Mouse (Mus musculus): ENCODE measurements around the gene Hmbs.
"Not testable (repeated sequence)": the region's sequence is repeated elsewhere in the genome, so short reads cannot be mapped to it uniquely, and the experiment has no call there.

Hmbs gene

DNA sequence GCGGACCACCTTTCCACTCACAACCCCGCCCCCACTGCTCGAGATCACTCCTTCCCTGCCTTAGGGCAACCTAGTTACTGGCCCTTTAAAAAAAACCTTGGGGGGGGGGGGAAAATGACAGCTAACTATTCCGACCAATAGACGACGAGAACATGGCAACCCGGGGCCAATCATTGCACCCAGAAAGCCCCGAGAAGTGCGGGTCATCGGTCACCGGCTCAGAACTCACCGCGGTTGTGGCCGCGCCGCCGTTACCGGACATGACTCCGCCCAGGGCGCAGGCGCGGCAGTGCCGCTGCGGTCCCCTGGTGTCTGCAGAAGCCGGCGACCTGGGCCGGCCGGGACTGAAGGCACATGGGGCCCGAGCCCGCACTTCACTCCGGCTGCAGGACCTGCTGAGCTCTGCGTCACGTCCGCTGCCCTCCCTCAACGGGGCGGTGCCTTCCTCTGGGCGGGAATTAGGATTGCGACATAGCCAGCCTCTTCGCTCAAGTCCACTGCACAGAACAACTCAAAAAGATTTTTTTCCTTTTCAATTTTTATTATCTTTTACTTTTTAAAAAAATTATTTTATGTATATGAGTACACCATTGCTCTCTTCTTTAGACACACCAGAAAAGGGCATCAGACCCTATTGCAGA, at the start of gene Hmbs:
Gene Hmbs, minus strand, starts transcription at position 448 of the 641 bp plus-strand sequence.
- peak; percentile 78 to 84 for DNase-seq (ENCODE audit: low spot score in 2 of 2)

DNA sequence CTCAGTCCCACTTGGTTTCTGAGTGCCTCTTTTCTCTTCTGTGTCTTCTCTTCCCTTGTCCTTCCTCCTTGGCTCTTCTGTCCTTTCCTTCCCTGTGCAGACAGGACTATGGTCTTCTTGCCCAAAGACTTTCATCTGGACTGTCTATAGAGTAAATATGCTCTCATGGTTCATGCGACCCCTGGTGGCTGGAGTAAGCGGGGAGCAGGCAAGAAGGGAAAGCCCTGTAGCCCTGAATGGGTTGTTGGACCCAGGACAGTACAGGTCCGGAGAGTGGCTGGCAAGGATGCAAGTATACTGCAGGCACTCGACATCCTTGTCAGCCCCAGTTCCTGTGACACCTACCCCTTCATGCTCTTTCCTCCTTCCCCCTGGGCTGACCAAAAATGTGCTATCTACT, 47.4 kb upstream of the Hmbs start:
- DNase-seq (ENCODE audit: low spot score in 2 of 2): peak in 1 of 2 experiments; percentile 56

DNA sequence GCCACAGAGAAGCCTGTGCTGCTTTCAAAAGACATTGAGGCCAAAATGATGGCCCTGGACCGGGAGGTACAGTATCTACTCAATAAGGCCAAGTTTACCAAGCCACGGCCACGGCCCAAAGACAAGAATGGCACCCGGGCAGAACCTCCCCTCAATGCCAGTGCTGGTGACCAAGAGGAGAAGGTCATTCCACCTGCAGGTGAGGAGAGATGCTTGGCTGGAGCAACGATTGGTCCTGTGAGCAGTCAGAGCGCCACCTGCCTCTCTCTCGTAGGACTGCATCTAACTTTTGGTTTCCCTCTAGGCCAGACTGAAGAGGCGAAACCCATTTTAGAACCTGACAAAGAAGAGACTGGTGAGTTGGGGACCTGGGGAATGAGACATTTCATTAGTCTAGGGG, 45.2 kb upstream of the Hmbs start:
- DNase-seq (ENCODE audit: low spot score in 2 of 2): no peak

DNA sequence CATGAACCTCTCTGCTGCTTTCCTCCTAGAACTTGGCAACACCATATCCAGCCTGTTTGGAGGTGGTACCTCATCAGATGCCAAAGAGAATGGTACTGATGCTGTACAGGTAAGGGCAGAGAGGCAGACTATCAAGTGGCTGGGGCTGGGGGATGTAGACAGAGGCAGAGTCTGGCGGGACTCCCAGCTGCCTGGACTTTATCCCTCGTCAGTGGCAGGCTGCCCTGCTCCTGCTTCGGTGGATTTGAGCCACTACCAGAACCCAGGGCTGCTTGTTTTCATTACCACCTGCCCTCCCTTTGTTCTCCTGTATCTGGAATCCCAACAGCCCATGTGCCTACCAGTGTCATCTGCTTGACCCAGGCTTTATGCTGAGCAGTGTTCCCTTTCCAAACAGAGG, 43.2 kb upstream of the Hmbs start:
- no peak for DNase-seq (ENCODE audit: low spot score in 2 of 2)

DNA sequence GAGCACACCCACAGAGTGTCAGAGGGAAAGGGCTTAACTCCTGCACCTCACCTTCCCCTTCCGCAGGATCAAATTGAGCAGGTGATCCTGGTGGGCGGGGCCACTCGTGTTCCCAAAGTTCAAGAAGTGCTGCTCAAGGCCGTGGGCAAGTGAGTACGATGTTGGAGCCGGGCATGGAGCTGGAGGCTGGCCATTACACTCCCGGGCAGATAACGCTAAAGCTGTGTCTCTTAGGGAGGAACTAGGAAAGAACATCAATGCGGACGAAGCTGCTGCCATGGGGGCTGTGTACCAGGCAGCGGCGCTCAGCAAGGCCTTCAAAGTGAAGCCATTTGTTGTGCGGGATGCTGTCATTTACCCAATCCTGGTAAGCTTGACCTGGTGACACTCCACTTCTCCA, 40.6 kb upstream of the Hmbs start:
- DNase-seq (ENCODE audit: low spot score in 2 of 2): no peak

DNA sequence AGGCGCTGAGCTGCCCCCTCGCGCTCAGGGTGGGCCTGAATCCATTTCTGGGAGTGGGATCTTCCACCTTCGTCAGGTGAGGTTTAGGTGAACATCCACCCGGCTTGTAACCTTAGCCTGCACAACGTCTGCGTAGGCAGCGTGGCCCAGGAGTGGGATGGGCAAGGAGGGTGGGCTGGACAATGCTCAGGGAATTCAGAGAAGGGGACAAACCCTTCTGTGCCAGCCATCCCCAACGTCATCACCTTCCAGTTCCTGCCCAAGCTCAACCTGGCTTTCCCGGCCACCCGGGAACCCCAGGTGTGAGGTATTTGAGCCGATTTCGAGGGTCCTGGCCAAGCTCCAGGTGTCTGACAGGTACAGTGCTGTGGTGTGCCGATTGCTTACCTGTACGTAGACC, 35.8 kb upstream of the Hmbs start:
- DNase-seq (ENCODE audit: low spot score in 2 of 2): no peak

DNA sequence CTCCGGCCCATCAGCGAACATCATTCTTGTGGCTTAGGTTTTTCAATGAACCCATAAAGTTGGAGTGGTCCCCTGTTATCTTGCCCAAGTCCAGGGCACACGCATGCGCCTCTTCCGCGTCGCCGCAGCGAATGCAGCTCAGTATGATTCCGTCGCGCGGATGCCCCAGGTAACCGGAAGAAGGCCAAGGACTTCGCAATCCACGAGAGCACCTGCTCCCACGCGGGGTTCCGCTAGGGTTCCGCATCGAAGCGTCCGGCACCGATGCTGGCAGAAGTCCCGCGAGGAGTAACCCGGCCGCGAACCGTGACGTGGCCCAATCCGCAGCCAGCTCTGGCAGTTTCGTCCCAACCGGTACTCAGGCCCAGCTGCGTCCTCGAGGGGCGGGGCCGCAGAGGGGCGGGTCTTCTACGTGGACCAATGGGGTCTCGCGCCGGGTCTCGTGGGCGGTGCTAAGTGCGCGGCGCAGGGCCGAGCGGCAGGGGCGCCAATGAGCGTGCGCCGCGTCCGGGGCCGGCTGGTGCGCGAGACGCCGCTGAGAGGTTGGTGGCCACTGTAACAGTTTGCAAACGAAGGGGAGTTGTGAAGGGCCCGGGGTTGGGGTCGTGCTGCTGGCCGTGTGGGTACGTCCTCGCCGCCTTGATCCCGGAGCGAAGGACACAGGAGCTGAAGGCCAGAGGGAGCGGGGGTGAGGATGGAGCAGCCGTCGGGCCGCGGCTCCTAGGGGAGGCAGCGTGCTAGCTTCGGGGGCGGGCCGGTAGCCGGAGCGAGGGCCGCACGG, 35.2 kb upstream of the Hmbs start, which contains the start of gene Hyou1:
Gene Hyou1, plus strand, starts transcription at position 437 of the 781 bp plus-strand sequence.
- DNase-seq (ENCODE audit: low spot score in 2 of 2): peak; percentile 98 to 99

DNA sequence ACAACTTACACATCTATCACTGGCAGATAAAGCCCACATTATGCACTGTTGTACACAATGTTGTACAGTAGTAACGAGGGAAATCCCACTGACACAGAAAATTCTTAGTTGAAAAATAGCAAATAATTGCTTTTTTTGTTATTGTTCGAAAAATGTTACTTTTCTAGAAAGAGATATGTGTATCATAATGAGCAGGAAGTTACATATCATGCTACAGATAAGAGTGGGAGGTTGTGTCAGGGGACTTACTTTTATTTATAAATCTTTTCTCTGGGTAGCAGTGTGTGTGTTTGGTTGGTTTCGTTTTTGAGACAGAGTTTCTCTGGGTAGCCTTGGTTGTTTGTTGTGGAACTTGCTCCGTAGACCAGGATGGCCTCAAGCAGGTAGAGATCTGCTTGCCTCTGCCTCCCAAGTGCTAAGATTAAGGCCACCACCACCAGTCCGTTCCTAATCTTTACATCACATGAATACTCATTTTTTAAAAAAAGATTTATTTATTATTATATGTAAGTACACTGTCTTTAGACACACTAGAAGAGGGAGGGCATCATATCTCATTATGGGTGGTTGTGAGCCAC, 34.2 kb upstream of the Hmbs start:
- no peak for DNase-seq (ENCODE audit: low spot score in 2 of 2)

DNA sequence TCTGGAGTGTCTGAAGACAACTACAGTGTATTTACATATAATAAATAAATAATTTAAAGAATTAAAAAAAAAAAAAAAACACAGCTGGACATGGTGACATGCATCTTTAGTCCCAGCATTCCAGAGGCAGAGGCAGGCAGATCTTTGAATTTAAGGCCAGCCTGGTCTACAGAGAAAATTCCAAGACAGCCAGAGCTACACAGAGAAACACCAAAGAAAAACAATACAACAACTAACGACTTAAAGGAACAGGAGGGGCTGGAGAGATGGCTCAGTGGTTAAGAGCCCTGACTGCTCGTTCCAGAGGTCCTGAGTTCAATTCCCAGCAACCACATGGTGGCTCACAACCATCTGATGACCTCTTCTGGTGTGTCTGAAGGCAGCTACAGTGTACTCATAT, 33.3 kb upstream of the Hmbs start:
- not testable (repeated sequence) for DNase-seq (ENCODE audit: low spot score in 2 of 2)

DNA sequence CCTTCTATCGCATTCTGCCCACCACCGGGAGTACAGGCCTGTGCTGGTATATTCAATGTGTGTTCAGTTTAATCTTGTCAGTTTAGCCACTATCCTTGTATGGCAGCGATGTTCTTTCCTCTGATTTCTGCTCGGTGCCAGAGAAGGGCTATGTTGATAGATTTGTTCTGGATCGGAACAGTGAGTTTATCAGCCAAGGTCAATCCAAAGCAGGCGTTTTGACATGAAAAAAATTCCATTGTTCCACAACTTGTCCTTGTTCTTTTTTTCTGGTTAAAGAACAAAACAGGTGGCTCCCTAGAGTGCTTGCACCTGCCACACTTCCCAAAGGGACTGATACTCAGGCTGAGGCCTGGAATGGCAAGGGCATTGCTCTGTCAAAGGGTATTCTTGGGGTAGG, 32.1 kb upstream of the Hmbs start:
- no peak for DNase-seq (ENCODE audit: low spot score in 2 of 2)

DNA sequence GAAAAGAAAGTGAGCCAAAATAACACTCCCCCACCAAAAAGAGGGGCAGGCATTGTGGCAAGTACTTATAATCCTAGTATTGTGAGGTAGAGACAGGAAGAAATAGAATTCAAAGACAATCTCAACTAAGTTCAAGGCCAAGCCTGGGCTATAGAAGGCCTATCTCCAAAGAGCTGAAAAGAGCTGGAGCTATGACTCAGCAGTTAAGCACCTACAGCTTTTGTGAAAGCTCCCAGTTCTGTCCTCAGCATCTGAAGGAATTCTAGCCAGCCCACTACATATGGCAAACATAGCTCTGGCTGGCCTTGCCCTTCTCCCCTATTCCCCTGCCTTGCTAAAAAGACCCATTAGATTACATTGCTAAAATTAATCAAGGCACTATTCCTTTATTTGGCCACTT, 29.4 kb upstream of the Hmbs start:
- no peak for DNase-seq (ENCODE audit: low spot score in 2 of 2)

DNA sequence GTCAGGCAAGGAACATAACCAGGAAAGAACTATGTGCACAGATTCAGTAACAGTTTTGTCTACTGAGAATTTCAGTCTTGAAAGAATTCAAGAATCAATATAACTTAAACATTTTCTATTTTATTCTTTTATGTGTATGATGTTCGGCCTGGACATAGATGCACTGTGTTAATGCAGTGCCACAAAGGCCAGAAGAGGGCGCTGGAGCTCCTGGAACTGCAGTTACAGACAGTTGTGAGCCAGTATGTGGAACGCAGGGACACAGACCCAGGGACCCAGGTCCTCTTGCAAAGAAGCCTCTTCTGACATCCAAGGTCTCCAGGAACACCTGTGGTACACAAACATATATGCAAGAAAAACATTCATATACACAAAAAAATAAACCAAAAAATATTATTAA, 20.5 kb upstream of the Hmbs start:
- no peak for DNase-seq (ENCODE audit: low spot score in 2 of 2)

DNA sequence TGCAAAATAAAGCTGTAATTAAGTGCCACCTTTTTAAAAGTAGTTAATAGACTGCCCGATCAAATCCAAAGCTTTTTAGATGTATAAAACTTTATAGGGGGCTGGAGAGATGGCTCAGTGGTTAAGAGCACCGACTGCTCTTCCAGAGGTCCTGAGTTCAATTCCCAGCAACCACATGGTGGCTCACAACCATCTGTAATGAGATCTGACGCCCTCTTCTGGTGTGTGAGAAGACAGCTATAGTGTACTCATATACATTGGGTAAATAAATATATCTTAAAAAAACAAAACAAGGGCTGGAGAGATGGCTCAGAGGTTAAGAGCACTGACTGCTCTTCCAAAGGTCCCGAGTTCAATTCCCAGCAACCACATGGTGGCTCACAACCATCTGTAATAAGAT, 17.9 kb upstream of the Hmbs start:
- not testable (repeated sequence) for DNase-seq (ENCODE audit: low spot score in 2 of 2)

DNA sequence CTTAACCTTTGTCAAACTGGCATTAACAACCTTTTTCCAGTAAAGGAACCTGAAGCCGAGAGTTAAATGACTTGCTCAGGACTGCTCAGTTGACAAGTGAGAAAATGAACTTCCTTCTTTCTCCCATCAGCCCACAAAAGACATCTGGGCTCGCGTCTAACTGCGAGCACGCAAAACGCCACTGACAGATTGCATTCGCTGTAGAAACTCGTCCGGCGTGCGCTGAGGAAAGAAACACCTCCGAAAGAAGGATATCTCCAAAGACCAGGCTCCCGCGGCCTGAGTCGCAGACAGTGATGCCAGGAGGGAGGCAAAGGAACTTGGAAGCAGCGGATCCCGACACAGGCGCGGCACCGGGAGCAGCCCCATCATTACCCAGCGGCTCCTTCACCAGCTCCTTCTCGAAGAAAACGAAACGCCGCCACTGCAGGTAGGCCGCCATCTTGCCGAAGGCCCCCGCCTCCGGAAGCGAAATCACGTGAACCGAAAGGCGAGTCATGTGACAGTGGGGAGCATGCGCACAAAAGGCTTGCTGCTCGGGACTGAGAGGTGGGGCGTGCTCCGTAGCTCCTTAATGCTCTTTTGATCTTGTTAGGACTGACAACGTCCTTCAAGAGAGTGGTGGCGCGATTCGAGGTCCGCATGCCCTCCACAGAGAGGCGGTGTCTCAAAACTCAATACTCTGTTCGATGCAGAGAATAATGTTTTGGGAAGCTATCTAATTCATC, 17.3 kb upstream of the Hmbs start, which contains the start of gene Vps11:
Gene Vps11, minus strand, starts transcription at position 481 of the 728 bp plus-strand sequence.
- DNase-seq (ENCODE audit: low spot score in 2 of 2): peak; percentile 87 to 92

DNA sequence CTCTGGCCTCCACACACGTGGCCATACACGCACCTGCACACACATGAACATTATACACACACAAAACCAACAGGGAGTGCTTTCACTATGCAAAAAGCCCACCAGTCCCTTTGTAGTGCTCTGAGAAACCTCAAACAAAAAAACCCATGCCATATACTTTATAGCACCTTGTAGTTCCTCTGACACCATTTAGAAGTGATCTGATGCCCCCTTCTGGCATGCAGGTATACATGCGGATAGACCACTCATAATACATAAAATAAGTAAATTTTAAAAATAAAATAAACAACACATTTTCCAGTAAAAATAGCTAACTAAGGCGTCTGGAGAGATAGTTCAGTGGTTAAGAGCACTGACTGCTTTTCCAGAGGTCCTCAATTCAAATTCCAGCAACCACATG, 13.2 kb upstream of the Hmbs start:
- no peak for DNase-seq (ENCODE audit: low spot score in 2 of 2)

DNA sequence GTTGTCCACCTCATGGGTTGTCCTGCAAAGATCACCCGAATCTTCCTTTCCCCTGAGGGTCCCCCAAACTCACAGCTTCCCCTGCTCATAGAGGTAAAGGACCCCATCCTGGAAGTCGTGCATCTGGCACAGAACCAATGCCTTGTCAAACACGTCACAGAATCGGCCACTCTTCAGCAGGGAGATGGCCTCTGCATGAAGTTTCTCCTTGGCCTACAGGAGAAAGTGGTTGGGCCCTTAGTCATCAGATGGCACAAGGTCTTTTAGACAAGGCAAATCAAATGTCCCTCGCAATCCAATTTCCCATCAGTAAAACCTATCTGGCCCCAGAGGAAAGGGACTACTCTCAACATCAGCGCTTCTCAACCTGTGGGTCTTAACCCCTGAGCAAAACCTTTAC, 9.1 kb upstream of the Hmbs start:
- no peak for DNase-seq (ENCODE audit: low spot score in 2 of 2)

DNA sequence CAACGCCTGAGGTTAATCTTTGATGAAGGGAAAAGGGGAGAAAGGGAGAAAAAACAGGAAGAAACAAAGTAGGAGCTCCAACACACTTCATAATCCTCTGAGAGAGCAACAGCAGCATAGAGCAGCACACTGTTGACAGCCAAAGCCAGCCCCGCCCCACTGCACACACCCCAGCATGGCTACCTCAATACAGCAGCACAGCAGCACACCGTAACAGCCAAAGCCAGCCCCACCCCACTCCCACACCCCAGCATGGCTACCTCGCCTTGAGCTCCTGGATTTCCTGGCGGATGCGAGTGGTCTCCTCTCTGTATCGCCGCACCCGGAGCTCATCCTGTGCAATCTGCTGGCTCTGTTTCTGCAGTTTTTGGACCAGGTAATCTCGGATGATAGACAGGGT, 8.3 kb upstream of the Hmbs start:
- DNase-seq (ENCODE audit: low spot score in 2 of 2): no peak

DNA sequence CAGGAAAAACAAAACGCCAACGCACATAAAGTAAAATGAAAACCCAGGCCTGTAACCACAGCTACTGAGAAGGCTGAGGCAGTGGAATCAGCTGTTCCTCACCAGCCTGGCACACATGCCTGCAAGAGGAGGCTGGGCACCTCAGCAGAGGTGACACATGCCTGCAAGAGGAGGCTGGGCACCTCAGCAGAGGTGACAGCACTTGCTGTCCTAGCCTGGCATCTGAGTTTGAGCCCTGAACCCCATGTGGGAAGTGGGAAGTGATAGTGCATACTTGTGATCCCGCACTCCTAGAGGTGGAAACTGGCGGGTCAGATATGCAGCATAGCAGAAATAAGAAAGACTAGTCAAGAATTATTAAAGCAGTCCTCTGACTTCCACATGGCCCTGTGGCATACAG, 7.4 kb upstream of the Hmbs start:
- no peak for DNase-seq (ENCODE audit: low spot score in 2 of 2)

DNA sequence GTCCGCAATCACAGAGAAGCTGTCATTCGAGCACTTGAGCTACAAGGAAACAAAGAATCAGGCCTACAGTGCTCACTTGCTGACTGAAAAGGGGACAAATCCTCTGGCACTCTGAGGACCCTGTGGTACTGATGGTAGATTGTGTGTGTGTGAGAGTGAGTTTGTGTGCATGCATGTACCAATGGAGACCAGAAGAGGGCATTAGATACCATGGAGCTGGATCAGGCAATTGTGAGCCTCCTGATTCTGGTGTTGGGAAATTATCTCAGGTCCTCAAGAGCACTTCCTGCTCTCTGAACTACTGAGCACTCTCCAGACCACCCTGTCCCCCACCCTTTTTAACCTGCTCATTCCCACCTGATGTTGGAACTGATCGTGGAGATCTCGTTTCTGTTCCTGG, 4.5 kb upstream of the Hmbs start:
- no peak for DNase-seq (ENCODE audit: low spot score in 2 of 2)

DNA sequence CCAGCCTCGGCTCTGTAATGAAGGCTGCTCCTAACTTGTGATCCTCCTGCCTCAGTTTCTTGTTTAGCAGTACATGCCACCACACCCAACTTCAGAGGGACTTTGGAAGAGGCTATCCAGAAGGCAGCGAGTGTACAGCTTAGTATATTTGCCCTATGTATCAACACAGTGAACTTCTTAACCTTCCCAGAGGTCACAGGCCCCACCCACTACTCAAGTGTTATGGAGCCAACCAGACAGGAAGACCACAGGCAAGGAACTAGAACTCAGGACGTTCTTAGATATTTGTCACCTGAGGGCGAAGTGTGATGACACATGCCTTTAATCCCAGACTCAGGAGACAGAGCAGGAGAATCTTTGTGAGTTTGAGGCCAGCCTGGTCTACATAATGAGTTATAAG, 3.6 kb upstream of the Hmbs start:
- DNase-seq (ENCODE audit: low spot score in 2 of 2): no peak

DNA sequence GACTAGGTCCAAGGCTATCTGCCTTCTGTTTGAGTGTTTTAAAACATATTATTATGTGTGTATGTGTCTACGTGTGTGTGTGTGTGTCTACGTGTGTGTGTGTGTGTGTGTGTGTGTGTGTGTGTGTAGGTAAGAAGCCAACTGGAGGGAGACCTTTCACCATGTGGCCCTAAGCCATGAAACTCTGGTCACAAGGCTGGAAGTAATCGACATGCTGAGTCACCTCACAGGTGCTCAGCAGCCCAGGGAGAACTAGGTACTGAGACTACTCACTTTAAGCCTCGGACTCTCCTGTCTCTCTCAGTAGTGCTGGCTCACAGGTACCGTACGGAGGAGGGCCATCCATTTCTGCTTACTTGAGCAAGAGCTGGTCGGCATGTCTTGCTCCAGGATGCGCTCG, 3.1 kb upstream of the Hmbs start:
- DNase-seq (ENCODE audit: low spot score in 2 of 2): no peak
